Comparison of ENCODE assay signal across 25 mouse cellular contexts in the genomic region with DNA sequence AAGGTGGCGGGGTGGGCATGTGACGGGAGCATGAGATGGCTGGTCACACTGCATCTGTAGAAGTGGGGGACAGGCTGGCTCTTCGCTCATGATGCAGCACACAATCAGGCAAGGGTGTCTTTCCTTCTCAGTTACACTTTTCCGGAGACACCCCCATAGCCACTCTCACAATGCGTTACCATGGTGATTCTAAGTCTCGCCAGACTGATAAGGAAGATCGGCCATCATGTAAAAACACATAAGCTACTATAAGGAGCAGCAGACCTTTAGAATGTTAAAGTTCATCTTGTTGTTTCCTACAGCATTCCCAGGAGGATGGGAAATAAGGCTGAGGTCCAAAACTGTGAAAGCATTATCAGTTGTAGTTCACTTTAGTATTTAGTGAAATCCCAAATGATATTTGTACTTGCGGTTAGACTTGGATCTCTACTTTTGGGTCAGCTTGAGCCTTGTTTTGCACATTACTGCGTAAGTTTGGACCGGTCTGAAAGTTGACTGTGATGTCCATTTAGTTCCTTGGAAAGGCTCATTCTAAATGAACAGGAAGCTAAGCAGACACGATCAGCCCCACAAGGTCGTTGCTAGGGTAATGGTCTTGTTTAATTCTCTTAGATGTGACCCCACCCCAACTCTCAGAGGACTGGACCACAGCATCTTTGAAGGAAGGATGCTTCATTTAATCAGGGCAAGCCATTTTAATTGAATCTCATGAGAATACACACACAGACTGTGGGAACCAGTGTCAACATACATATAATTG. TPM values are rescaled to one million over a fixed set of nuclear protein-coding genes. Genes with fewer than 3 reads are reported as not detected.
DNase-seq lines count a peak whose midpoint lies in the region; ATAC-seq and TF ChIP-seq lines count a peak whose summit lies in the region.
"Had no signal": no experiment of that assay in that cellular context is flagged by ENCODE, and none has a peak within 500 bp of the region (broad histone marks: within the 10 kb centered on the region; RNA-seq: fewer than 3 reads in every experiment).

No protein-coding gene starts in this region.

- no peaks in the 10 kb centered on the region for H3K79me2 ChIP-seq in heart, adult 2 months (replicated peaks; ENCODE audit: control insufficient read depth, insufficient read depth, low read length)

- TF ChIP-seq EP300 in heart, adult 2 months (IDR thresholded peaks at IDR 0.05; ENCODE audit: insufficient read depth, low read depth, low read length) = no peak

- TF ChIP-seq POLR2A in heart, adult 2 months (IDR thresholded peaks at IDR 0.05; ENCODE audit: insufficient read depth, low read depth, low read length) = no peak

- H3K36me3 ChIP-seq in embryonic facial prominence, embryonic 14.5 days (ENCODE audit: control insufficient read depth, insufficient read depth, low read length) = no peaks in the 10 kb centered on the region
- no peaks in the 10 kb centered on the region for H3K36me3 ChIP-seq in embryonic facial prominence, embryonic 10.5 days (replicated peaks)
- H3K36me3 ChIP-seq in heart, adult 2 months (ENCODE audit: control insufficient read depth, insufficient read depth, low read length) = no peaks in the 10 kb centered on the region
- H3K36me3 ChIP-seq in heart, embryonic 10.5 days = no peaks in the 10 kb centered on the region
- no peaks in the 10 kb centered on the region for H3K36me3 ChIP-seq in heart, embryonic 16.5 days (ENCODE audit: control insufficient read depth, insufficient read depth)
- H3K36me3 ChIP-seq: G1E; limb, embryonic 15.5 days; midbrain, embryonic 13.5 days; neural tube, embryonic 12.5 days had no signal

- H3K27ac ChIP-seq in embryonic facial prominence, embryonic 14.5 days (replicated peaks; ENCODE audit: low read depth, low read length) = no peak overlapping the region
- H3K27ac ChIP-seq in embryonic facial prominence, embryonic 10.5 days (replicated peaks) = no peak overlapping the region
- peak overlapping the region; percentile 83 for H3K27ac ChIP-seq in heart, adult 2 months
- H3K27ac ChIP-seq in heart, embryonic 10.5 days = no peak overlapping the region
- H3K27ac ChIP-seq in heart, embryonic 16.5 days (ENCODE audit: low read length) = peak overlapping the region; percentile 38; the same call in 1 of the 2 replicates
- H3K27ac ChIP-seq: forebrain, embryonic 13.5 days; limb, embryonic 15.5 days; midbrain, embryonic 13.5 days; neural tube, embryonic 12.5 days had no signal

- WGBS in embryonic facial prominence, embryonic 14.5 days = 84% methylated on average over 12 of the region's 12 CpGs
- 89% methylated on average over 12 of the region's 12 CpGs for WGBS in embryonic facial prominence, embryonic 10.5 days
- WGBS in heart, adult 2 months = 37% methylated on average over 12 of the region's 12 CpGs
- 71% methylated on average over 12 of the region's 12 CpGs for WGBS in heart, embryonic 10.5 days
- 68% methylated on average over 12 of the region's 12 CpGs for WGBS in heart, embryonic 16.5 days

- peak; percentile 13; the same call in 1 of the 2 replicates for ATAC-seq in embryonic facial prominence, embryonic 14.5 days (ENCODE audit: low read depth)
- ATAC-seq in heart, embryonic 16.5 days (replicated peaks; ENCODE audit: extremely low read depth, insufficient read depth, low FRiP score) = peak; percentile 61
- ATAC-seq in CD4-positive, CD25-positive, alpha-beta regulatory T cell, adult 4 months = no peak
- ATAC-seq: forebrain, embryonic 13.5 days; hindbrain, embryonic 16.5 days; intestine, postnatal 0 days; lung, postnatal 0 days; midbrain, embryonic 13.5 days had no signal

- no peak for TF ChIP-seq CTCF in heart, adult 2 months (IDR thresholded peaks at IDR 0.05)

- no peak overlapping the region for H3K4me2 ChIP-seq in embryonic facial prominence, embryonic 14.5 days (ENCODE audit: low read depth, low read length)
- no peak overlapping the region for H3K4me2 ChIP-seq in heart, embryonic 16.5 days (ENCODE audit: low read depth, low read length)
- H3K4me2 ChIP-seq: forebrain, embryonic 13.5 days; limb, embryonic 15.5 days; midbrain, embryonic 13.5 days; neural tube, embryonic 12.5 days had no signal

- peak; percentile 55 for DNase-seq in embryonic facial prominence, embryonic 14.5 days (ENCODE audit: low spot score)
- no peak for DNase-seq in embryonic facial prominence, embryonic 10.5 days (ENCODE audit: low spot score)
- peak; percentile 23 to 36 for DNase-seq in heart, adult 2 months
- DNase-seq in heart, embryonic 10.5 days (ENCODE audit: low spot score) = no peak
- DNase-seq in ZHBTc4 (ENCODE audit: low read depth, low spot score) = peak; percentile 23
- DNase-seq in kidney, postnatal 14 days = no peak
- DNase-seq: adrenal gland, postnatal 25 days; cerebellum, adult 18-20 months; cerebellum, postnatal 25 days; layer of hippocampus, postnatal 36 days had no signal

- no peak overlapping the region for H3K9ac ChIP-seq in embryonic facial prominence, embryonic 14.5 days (ENCODE audit: low read depth, low read length)
- no peak overlapping the region for H3K9ac ChIP-seq in heart, adult 2 months (ENCODE audit: low read depth, low read length)
- H3K9ac ChIP-seq in heart, embryonic 16.5 days (ENCODE audit: low read length) = no peak overlapping the region
- H3K9ac ChIP-seq: forebrain, embryonic 13.5 days; limb, embryonic 15.5 days; midbrain, embryonic 13.5 days; neural tube, embryonic 12.5 days had no signal

- intact Hi-C loops in heart, adult 2 months (cut with DNase I) = no loop called here

- H3K4me3 ChIP-seq in embryonic facial prominence, embryonic 14.5 days (ENCODE audit: low read depth, low read length) = no peak overlapping the region
- no peak overlapping the region for H3K4me3 ChIP-seq in embryonic facial prominence, embryonic 10.5 days
- H3K4me3 ChIP-seq in heart, adult 2 months = no peak overlapping the region
- H3K4me3 ChIP-seq in heart, embryonic 10.5 days = no peak overlapping the region
- H3K4me3 ChIP-seq in heart, embryonic 16.5 days (ENCODE audit: low read length) = no peak overlapping the region
- H3K4me3 ChIP-seq: forebrain, embryonic 13.5 days; limb, embryonic 15.5 days; midbrain, embryonic 13.5 days; neural tube, embryonic 12.5 days had no signal

- no peaks in the 10 kb centered on the region for H3K9me3 ChIP-seq in embryonic facial prominence, embryonic 14.5 days (ENCODE audit: control insufficient read depth, low read length)
- H3K9me3 ChIP-seq in embryonic facial prominence, embryonic 10.5 days = no peaks in the 10 kb centered on the region
- no peaks in the 10 kb centered on the region for H3K9me3 ChIP-seq in heart, embryonic 10.5 days
- H3K9me3 ChIP-seq in heart, embryonic 16.5 days (replicated peaks; ENCODE audit: control insufficient read depth, low read length) = no peaks in the 10 kb centered on the region
- H3K9me3 ChIP-seq: forebrain, embryonic 13.5 days; limb, embryonic 15.5 days; midbrain, embryonic 13.5 days; neural tube, embryonic 12.5 days had no signal

- no peaks in the 10 kb centered on the region for H3K27me3 ChIP-seq in embryonic facial prominence, embryonic 14.5 days (replicated peaks; ENCODE audit: control insufficient read depth, insufficient read depth, low read length)
- no peaks in the 10 kb centered on the region for H3K27me3 ChIP-seq in embryonic facial prominence, embryonic 10.5 days (replicated peaks; ENCODE audit: low read depth, poor library complexity, severe bottlenecking)
- no peaks in the 10 kb centered on the region for H3K27me3 ChIP-seq in heart, adult 2 months (ENCODE audit: control insufficient read depth, insufficient read depth, low read length)
- no peaks in the 10 kb centered on the region for H3K27me3 ChIP-seq in heart, embryonic 10.5 days (ENCODE audit: insufficient read depth, poor library complexity, severe bottlenecking)
- H3K27me3 ChIP-seq in heart, embryonic 16.5 days (ENCODE audit: control insufficient read depth, insufficient read depth, low read length) = no peaks in the 10 kb centered on the region
- H3K27me3 ChIP-seq: forebrain, embryonic 13.5 days; limb, embryonic 15.5 days; midbrain, embryonic 13.5 days; neural tube, embryonic 12.5 days had no signal

- H3K4me1 ChIP-seq in embryonic facial prominence, embryonic 14.5 days (ENCODE audit: control insufficient read depth, insufficient read depth, low read length) = peaks cover 7% of the 10 kb centered on the region; the same call in 1 of the 2 replicates
- peaks cover 21% of the 10 kb centered on the region for H3K4me1 ChIP-seq in embryonic facial prominence, embryonic 10.5 days
- peaks cover 29% of the 10 kb centered on the region for H3K4me1 ChIP-seq in heart, adult 2 months (ENCODE audit: control insufficient read depth, insufficient read depth, low read length)
- H3K4me1 ChIP-seq in heart, embryonic 10.5 days = peaks cover 10% of the 10 kb centered on the region
- peaks cover 2% of the 10 kb centered on the region; the same call in 1 of the 2 replicates for H3K4me1 ChIP-seq in heart, embryonic 16.5 days (ENCODE audit: control insufficient read depth, insufficient read depth, low read length)
- H3K4me1 ChIP-seq: forebrain, embryonic 13.5 days had no signal

RNA-seq across cellular contexts. Expression of gene Sparcl1, which starts 13.2 kb away (rescaled TPM):
- 108 and 117 TPM in 2 replicates for polyA plus RNA-seq in embryonic facial prominence, embryonic 14.5 days (2014; fragmentation: Nextera tagmentation; extraction: Ambion mirVana)
- polyA plus RNA-seq in embryonic facial prominence, embryonic 10.5 days (2016; fragmentation: Nextera tagmentation; extraction: Ambion mirVana) = 26.5 and 28.3 TPM in 2 replicates
- 100 to 1,000 TPM; 182 to 219 TPM for total RNA-seq in heart, adult 2 months (2021)
- 122 and 281 TPM in 2 replicates for polyA plus RNA-seq in heart, adult 2 months (2012; rRNA removed)
- 11.4 and 17.7 TPM in 2 replicates for polyA plus RNA-seq in heart, embryonic 10.5 days (2016; fragmentation: Nextera tagmentation; extraction: Ambion mirVana)
- polyA plus RNA-seq in heart, embryonic 16.5 days (2015; fragmentation: Nextera tagmentation; extraction: Ambion mirVana) = 131 and 161 TPM in 2 replicates
- not detected for polyA plus RNA-seq in CD4-positive, CD25-positive, alpha-beta regulatory T cell, adult 4 months (2017; shearing (Covaris generic))
- total RNA-seq: G1E; granulocyte monocyte progenitor cell, adult 5-6 weeks; megakaryocyte, adult 5-6 weeks had no signal
- polyA plus RNA-seq: G1E had no signal

RNA-seq across cellular contexts. Expression of gene Dspp, which starts 43.8 kb away (rescaled TPM):
- not detected in 2 replicates for polyA plus RNA-seq in embryonic facial prominence, embryonic 14.5 days (2014; fragmentation: Nextera tagmentation; extraction: Ambion mirVana)
- polyA plus RNA-seq in embryonic facial prominence, embryonic 10.5 days (2016; fragmentation: Nextera tagmentation; extraction: Ambion mirVana) = not detected in 2 replicates
- total RNA-seq in heart, adult 2 months (2021) = not detected
- polyA plus RNA-seq in heart, adult 2 months (2012; rRNA removed) = not detected in 2 replicates
- not detected in 2 replicates for polyA plus RNA-seq in heart, embryonic 10.5 days (2016; fragmentation: Nextera tagmentation; extraction: Ambion mirVana)
- polyA plus RNA-seq in heart, embryonic 16.5 days (2015; fragmentation: Nextera tagmentation; extraction: Ambion mirVana) = not detected in 2 replicates
- polyA plus RNA-seq in CD4-positive, CD25-positive, alpha-beta regulatory T cell, adult 4 months (2017; shearing (Covaris generic)) = not detected
- total RNA-seq: adrenal gland, postnatal 25 days; granulocyte monocyte progenitor cell, adult 5-6 weeks; megakaryocyte, adult 5-6 weeks had no signal
- polyA plus RNA-seq: forebrain, embryonic 13.5 days; G1E; hindbrain, embryonic 16.5 days; intestine, postnatal 0 days; kidney, embryonic 16.5 days; limb, embryonic 15.5 days; liver, embryonic 16.5 days; lung, postnatal 0 days; midbrain, embryonic 13.5 days; neural tube, embryonic 12.5 days; small intestine, adult 2 months had no signal

RNA-seq across cellular contexts. Expression of gene Gm17660, which starts 49.3 kb away (rescaled TPM):
- polyA plus RNA-seq in embryonic facial prominence, embryonic 14.5 days (2014; fragmentation: Nextera tagmentation; extraction: Ambion mirVana) = 0.47 TPM in 1 of 2 replicates, not detected in the other
- not detected in 2 replicates for polyA plus RNA-seq in embryonic facial prominence, embryonic 10.5 days (2016; fragmentation: Nextera tagmentation; extraction: Ambion mirVana)
- total RNA-seq in heart, adult 2 months (2021) = not detected
- polyA plus RNA-seq in heart, adult 2 months (2012; rRNA removed) = not detected in 2 replicates
- not detected in 2 replicates for polyA plus RNA-seq in heart, embryonic 10.5 days (2016; fragmentation: Nextera tagmentation; extraction: Ambion mirVana)
- not detected in 2 replicates for polyA plus RNA-seq in heart, embryonic 16.5 days (2015; fragmentation: Nextera tagmentation; extraction: Ambion mirVana)
- not detected for polyA plus RNA-seq in CD4-positive, CD25-positive, alpha-beta regulatory T cell, adult 4 months (2017; shearing (Covaris generic))
- total RNA-seq: adrenal gland, postnatal 25 days; G1E; granulocyte monocyte progenitor cell, adult 5-6 weeks; layer of hippocampus, postnatal 36 days; megakaryocyte, adult 5-6 weeks had no signal
- polyA plus RNA-seq: forebrain, embryonic 13.5 days; G1E; kidney, embryonic 16.5 days; limb, embryonic 15.5 days; liver, embryonic 16.5 days; lung, postnatal 0 days; midbrain, embryonic 13.5 days; neural tube, embryonic 12.5 days; small intestine, adult 2 months had no signal

Comparison
In these comparisons a context has a peak if more than half of its experiments do, and no peak if none do; other contexts are left out.
1. DNase-seq: peak in embryonic facial prominence, embryonic 14.5 days (single experiment), heart, adult 2 months (2 of 2) and ZHBTc4 (single experiment); none in embryonic facial prominence, embryonic 10.5 days (single experiment), heart, embryonic 10.5 days (single experiment) and kidney, postnatal 14 days (single experiment).
2. H3K27ac ChIP-seq: peak in heart, adult 2 months (single experiment) and heart, embryonic 16.5 days (single experiment); none in embryonic facial prominence, embryonic 14.5 days (single experiment), embryonic facial prominence, embryonic 10.5 days (single experiment) and heart, embryonic 10.5 days (single experiment).
3. RNA of gene Sparcl1, which starts 13.2 kb away (polyA plus RNA-seq): 131 to 161 TPM in heart, embryonic 16.5 days, 122 to 281 TPM in heart, adult 2 months, 108 to 117 TPM in embryonic facial prominence, embryonic 14.5 days, 26.5 to 28.3 TPM in embryonic facial prominence, embryonic 10.5 days and 11.4 to 17.7 TPM in heart, embryonic 10.5 days; not detected in CD4-positive, CD25-positive, alpha-beta regulatory T cell, adult 4 months; every median in the first group is over 10 times any median in the second.